Comparison of ENCODE assay signal across 16 mouse cellular contexts in genomic region chr9:37075903-37076302, GRCm38 (mm10).
A peak's percentile ranks its signal among the peaks of the same experiment; 100 is the strongest.
DNase-seq lines count a peak whose midpoint lies in the region; ATAC-seq and TF ChIP-seq lines count a peak whose summit lies in the region.
"Had no signal": no experiment of that assay in that cellular context is flagged by ENCODE, and none has a peak within 500 bp of the region (broad histone marks: within the 10 kb centered on the region; RNA-seq: fewer than 3 reads in every experiment).

No protein-coding gene starts in this region.

- DNase-seq in layer of hippocampus, adult 2 months (ENCODE audit: low spot score in 2 of 2), result no peak
- DNase-seq in layer of hippocampus, adult 18-20 months (ENCODE audit: low spot score in 2 of 2), result no peak
- DNase-seq in B cell, adult 2 months, result no peak
- DNase-seq: cerebellum, adult 18-20 months; gastrocnemius, adult 2 months; heart, adult 11 months; layer of hippocampus, adult 9-11 months; liver; lung, adult 18-20 months; lung, postnatal 4 days; thymus, adult 18-20 months had no signal

- peak overlapping the region; percentile 84; the same call in 1 of the 2 replicates for H3K27ac ChIP-seq in layer of hippocampus, adult 2 months
- no peak overlapping the region; the same call in 1 of the 2 replicates for H3K27ac ChIP-seq in embryonic facial prominence, embryonic 12.5 days
- H3K27ac ChIP-seq in forebrain, embryonic 15.5 days (replicated peaks), result peak overlapping the region; percentile 88
- peak overlapping the region; percentile 81; the same call in 1 of the 2 replicates for H3K27ac ChIP-seq in neural tube, embryonic 14.5 days (ENCODE audit: low read depth, low read length)
- H3K27ac ChIP-seq: gastrocnemius, adult 2 months; heart, embryonic 15.5 days had no signal

- ATAC-seq in embryonic facial prominence, embryonic 12.5 days (ENCODE audit: insufficient number of reproducible peaks, insufficient read depth, low FRiP score, low TSS enrichment), result no peak
- ATAC-seq in forebrain, embryonic 15.5 days (replicated peaks), result no peak
- no peak for ATAC-seq in neural tube, embryonic 14.5 days (ENCODE audit: low read depth)
- ATAC-seq in frontal cortex, adult (ENCODE audit: low TSS enrichment), result no peak

- H3K4me1 ChIP-seq in embryonic facial prominence, embryonic 12.5 days, result peaks cover 23% of the 10 kb centered on the region
- peaks cover 24% of the 10 kb centered on the region for H3K4me1 ChIP-seq in forebrain, embryonic 15.5 days
- H3K4me1 ChIP-seq in neural tube, embryonic 14.5 days (ENCODE audit: control insufficient read depth, insufficient read depth, low read length), result peaks cover 22% of the 10 kb centered on the region
- H3K4me1 ChIP-seq: heart, embryonic 15.5 days had no signal

- H3K4me3 ChIP-seq in layer of hippocampus, adult 2 months, result no peak overlapping the region
- no peak overlapping the region for H3K4me3 ChIP-seq in embryonic facial prominence, embryonic 12.5 days
- no peak overlapping the region for H3K4me3 ChIP-seq in forebrain, embryonic 15.5 days
- H3K4me3 ChIP-seq in neural tube, embryonic 14.5 days (ENCODE audit: low read depth, low read length), result no peak overlapping the region
- H3K4me3 ChIP-seq: gastrocnemius, adult 2 months; heart, embryonic 15.5 days had no signal

- no peaks in the 10 kb centered on the region for H3K36me3 ChIP-seq in embryonic facial prominence, embryonic 12.5 days
- no peaks in the 10 kb centered on the region for H3K36me3 ChIP-seq in forebrain, embryonic 15.5 days
- no peaks in the 10 kb centered on the region for H3K36me3 ChIP-seq in neural tube, embryonic 14.5 days (ENCODE audit: control insufficient read depth, insufficient read depth, low read length)
- H3K36me3 ChIP-seq: heart, embryonic 15.5 days had no signal

- H3K9ac ChIP-seq in embryonic facial prominence, embryonic 12.5 days, result no peak overlapping the region
- no peak overlapping the region for H3K9ac ChIP-seq in forebrain, embryonic 15.5 days (replicated peaks)
- H3K9ac ChIP-seq in neural tube, embryonic 14.5 days (replicated peaks; ENCODE audit: low read depth, low read length), result no peak overlapping the region
- H3K9ac ChIP-seq: heart, embryonic 15.5 days had no signal

- no peaks in the 10 kb centered on the region for H3K9me3 ChIP-seq in embryonic facial prominence, embryonic 12.5 days
- no peaks in the 10 kb centered on the region for H3K9me3 ChIP-seq in forebrain, embryonic 15.5 days
- H3K9me3 ChIP-seq in neural tube, embryonic 14.5 days (ENCODE audit: control insufficient read depth, low read length), result no peaks in the 10 kb centered on the region
- H3K9me3 ChIP-seq: heart, embryonic 15.5 days had no signal

- H3K27me3 ChIP-seq in embryonic facial prominence, embryonic 12.5 days, result no peaks in the 10 kb centered on the region
- no peaks in the 10 kb centered on the region for H3K27me3 ChIP-seq in forebrain, embryonic 15.5 days
- no peaks in the 10 kb centered on the region for H3K27me3 ChIP-seq in neural tube, embryonic 14.5 days (ENCODE audit: control insufficient read depth, insufficient read depth, low read length)
- H3K27me3 ChIP-seq: heart, embryonic 15.5 days had no signal

- 54% methylated on average over 4 of the region's 4 CpGs for WGBS in embryonic facial prominence, embryonic 12.5 days
- 26% methylated on average over 4 of the region's 4 CpGs for WGBS in forebrain, embryonic 15.5 days
- WGBS in neural tube, embryonic 14.5 days, result 32% methylated on average over 4 of the region's 4 CpGs

- no peak for TF ChIP-seq CTCF in layer of hippocampus, adult 2 months (conservative IDR thresholded peaks at IDR 0.05)

- H3K4me2 ChIP-seq in embryonic facial prominence, embryonic 12.5 days (replicated peaks), result 0 out of 2 replicates have a peak overlapping the region, but pooled peaks have one; percentile 15
- no peak overlapping the region for H3K4me2 ChIP-seq in forebrain, embryonic 15.5 days (replicated peaks)
- H3K4me2 ChIP-seq in neural tube, embryonic 14.5 days (ENCODE audit: low read depth, low read length), result no peak overlapping the region
- H3K4me2 ChIP-seq: heart, embryonic 15.5 days had no signal
